Mouse (Mus musculus): Measurements from ENCODE around the gene Sirpa. TPM values are rescaled to one million over a fixed set of nuclear protein-coding genes. Genes with fewer than 3 reads are reported as not detected.

Sirpa gene
- total RNA-seq, 2 experiments from 2014 or later = 0.52 to 8.0 TPM

DNA sequence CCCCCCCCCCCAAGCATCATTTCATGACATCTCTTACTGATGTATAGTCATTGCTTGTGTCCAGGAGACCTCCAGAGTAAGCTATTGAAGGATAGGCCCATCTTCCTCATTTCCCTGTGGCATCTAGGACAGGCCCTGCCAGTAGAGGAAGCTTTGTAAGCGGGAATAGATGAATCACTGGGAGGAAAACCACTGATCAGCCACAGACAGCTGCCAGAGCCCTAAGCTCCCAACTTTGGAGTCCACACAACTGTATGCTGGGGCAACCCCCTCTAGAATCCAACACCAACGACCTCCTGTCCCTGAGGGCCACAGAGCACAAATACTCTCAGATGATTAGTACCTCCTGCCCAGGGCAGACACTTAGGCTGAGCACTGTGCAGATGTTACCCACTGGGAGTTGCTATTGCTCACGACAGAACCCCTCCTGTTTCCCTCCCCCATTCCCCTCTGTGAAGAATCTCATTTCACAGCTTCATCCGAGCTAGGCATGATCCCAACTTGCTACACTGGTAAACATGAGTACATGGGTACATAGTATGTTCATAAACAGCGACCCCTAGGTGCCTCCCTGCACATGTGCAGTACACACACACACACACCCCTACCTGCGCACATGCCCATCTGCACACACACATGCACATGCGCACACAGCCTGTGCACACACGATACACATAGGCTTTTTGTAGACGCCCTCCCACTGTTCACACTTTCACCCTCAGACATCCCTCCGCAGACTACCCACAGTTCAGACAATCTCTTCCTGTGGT is 9.4 kb downstream of the Sirpa start:
- ATAC-seq (replicated peaks; ENCODE audit: low FRiP score, low TSS enrichment, poor library complexity, severe bottlenecking) = no peak

GRCm38 (mm10) chr2:129602856-129603255 is 10.2 kb downstream of the Sirpa start:
- ATAC-seq (replicated peaks; ENCODE audit: low FRiP score, low TSS enrichment, poor library complexity, severe bottlenecking) = no peak

DNA sequence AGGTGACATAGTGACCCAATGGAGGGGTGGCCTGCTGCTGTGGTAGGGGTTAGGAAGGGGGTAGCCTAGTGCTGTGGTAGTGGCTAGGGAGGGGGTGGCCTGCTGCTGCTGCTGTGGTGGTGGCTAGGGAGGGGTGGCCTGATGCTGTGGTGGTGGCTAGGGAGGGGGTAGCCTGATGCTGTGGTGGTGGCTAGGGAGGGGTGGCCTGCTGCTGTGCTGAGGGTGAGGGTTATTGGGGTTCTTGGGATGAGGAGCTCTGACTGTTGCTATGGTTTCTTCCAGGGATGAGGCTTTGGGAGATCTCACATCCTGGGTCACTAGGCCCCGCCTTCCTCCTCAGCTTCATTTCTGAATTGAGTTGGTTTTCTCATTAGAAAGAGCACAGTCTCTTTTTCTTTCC is 10.9 kb downstream of the Sirpa start:
- peak; percentile 74; the same call in 1 of the 2 replicates for ATAC-seq (replicated peaks; ENCODE audit: low FRiP score, low TSS enrichment, poor library complexity, severe bottlenecking)

- no peak for ATAC-seq (replicated peaks; ENCODE audit: low FRiP score, low TSS enrichment, poor library complexity, severe bottlenecking)
These were observed 11.4 kb downstream of the Sirpa start for GRCm38 (mm10) chr2:129604032-129604431.

DNA sequence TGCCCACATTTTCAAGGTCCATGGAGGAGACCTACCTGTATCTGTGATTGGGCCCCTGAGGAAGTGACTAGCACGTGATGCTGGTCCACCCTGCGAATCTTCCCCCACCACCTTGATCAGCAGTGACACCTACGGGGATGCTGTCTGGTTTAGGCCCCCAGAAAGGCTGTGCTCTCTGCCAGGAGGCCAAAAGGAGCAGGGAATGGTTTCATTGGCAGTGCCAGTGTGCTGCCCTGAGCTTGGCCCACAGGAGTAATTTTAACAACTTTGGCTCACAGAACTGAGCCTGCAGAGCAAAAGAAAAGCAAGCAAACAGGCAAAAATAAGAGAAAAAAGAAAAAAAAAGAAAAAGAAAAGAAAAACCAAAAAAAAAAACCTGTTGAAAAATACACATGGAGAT is 13.2 kb downstream of the Sirpa start:
- ATAC-seq (replicated peaks; ENCODE audit: low FRiP score, low TSS enrichment, poor library complexity, severe bottlenecking) = no peak

- ATAC-seq (replicated peaks; ENCODE audit: low FRiP score, low TSS enrichment, poor library complexity, severe bottlenecking) = no peak
These were observed 13.6 kb downstream of the Sirpa start for GRCm38 (mm10) chr2:129606269-129606668.

DNA sequence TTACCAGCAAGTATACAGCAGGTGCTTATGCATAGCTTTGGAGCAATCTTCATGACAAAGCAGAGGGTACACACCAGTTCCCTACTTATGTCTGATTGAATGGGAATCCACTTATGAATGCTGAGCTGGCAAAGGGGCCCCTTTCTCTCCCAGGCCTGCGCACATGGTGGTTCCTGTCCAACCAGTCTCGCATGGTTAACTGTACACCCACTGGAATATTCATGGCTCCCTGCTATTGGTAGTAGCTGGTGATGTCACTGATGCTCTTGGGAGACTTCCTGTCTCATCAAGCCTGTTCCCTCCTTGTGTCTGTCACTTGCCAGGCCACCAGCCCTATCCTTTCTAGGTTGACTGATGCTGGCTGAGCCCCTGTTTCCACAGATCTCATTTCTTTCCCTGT is 14.3 kb downstream of the Sirpa start:
- ATAC-seq (replicated peaks; ENCODE audit: low FRiP score, low TSS enrichment, poor library complexity, severe bottlenecking) = no peak

DNA sequence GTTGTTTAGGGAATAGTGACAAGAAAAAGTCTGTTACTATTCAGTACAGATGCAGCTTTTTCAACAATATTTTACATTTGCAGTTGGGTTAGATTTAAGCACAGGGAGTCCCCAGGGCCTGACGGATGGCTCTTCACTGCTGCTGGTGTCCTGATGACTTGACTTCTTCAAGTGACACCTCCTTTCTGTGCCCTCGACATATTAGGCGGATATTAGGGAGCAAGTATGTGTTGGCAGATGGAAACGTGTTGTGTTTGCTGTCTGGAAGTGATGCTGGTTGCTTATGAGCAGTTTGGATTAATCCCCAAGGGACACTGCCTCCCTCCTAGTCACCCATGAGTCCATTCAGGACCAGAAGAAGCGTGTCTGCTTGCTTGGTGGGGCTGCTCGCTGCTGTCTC is 21.3 kb downstream of the Sirpa start:
- ATAC-seq (replicated peaks; ENCODE audit: low FRiP score, low TSS enrichment, poor library complexity, severe bottlenecking) = no peak

DNA sequence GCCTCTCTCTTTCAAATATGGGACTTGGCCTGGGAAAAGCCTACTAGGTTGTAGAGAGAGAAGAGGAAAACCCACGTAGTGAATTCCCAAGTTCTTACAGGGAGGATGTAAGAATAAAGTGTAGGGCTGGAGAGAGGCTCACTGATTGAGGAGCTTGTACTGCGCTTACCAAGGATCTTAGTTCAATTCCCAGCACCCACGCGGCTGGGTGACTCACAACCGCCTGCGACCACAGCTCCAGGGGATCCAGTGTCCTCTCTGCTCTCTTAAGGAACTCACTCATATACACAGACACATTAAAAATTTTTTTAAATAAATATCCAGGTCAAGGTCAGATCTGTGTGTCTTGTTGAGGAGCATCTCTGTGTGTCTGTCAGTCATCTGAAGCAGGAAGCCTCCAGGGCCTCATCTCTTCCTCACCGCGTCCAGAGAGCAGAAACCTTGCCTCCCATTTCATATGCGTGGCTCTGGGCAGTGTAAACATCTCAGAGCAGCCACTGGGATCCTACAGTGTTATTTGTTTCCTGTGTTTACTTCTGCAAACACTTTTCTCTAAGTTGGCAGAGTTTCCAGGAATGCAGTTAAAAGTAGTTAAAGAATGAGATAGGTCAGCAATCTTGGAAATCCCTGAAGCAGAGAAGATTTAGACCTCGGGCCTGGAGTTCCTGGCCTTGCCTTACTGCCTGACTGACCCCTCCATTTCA is 22.0 kb downstream of the Sirpa start:
- ATAC-seq (replicated peaks; ENCODE audit: low FRiP score, low TSS enrichment, poor library complexity, severe bottlenecking) = no peak

GRCm38 (mm10) chr2:129620148-129620547 is 27.5 kb downstream of the Sirpa start:
- no peak for ATAC-seq (replicated peaks; ENCODE audit: low FRiP score, low TSS enrichment, poor library complexity, severe bottlenecking)

GRCm38 (mm10) chr2:129620881-129621280 is 28.2 kb downstream of the Sirpa start:
- no peak for ATAC-seq (replicated peaks; ENCODE audit: low FRiP score, low TSS enrichment, poor library complexity, severe bottlenecking)

- ATAC-seq (replicated peaks; ENCODE audit: low FRiP score, low TSS enrichment, poor library complexity, severe bottlenecking) = no peak
These were observed 29.2 kb downstream of the Sirpa start for GRCm38 (mm10) chr2:129621654-129622490.

DNA sequence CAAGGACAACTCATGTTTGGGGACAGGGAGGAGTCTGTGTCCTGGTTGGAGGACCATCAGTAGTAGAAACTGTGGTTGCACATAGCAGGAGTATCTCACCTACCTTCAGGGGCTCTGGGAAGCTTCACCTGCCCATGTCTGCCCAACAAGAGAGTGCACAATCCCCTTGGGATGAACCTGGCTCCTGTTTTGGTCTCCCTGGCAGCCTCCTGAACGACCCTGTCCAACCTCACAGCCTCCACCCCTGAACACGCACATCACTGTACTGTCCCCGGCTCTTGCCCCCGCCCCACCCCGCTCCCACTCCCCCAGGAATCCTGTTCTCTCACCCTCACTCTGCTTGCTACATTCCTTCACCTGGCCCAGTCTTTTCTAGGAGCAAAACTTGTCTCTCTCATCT is 30.3 kb downstream of the Sirpa start:
- no peak for ATAC-seq (replicated peaks; ENCODE audit: low FRiP score, low TSS enrichment, poor library complexity, severe bottlenecking)

DNA sequence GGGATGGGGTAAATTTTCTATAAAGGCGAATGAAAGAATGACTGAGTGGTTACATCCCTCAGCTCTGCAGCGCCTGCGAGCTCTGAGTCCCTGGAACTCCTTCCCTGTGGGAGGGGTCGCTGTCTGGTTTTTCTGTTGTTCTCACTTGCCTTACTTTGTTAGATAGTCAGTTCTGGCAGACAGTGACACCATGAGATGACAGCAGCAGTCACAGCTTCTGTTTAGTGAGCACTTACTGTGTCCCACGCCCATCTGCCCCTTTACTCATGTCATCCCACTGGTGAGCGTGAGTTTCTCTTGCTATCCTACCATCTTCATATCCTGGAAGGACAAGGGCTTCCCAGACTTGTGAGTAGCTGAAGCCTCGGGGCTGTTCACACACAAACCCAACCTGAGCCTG is 31.1 kb downstream of the Sirpa start:
- no peak for ATAC-seq (replicated peaks; ENCODE audit: low FRiP score, low TSS enrichment, poor library complexity, severe bottlenecking)

- no peak for ATAC-seq (replicated peaks; ENCODE audit: low FRiP score, low TSS enrichment, poor library complexity, severe bottlenecking)
These were observed 31.7 kb downstream of the Sirpa start for GRCm38 (mm10) chr2:129624246-129624918.

- ATAC-seq (replicated peaks; ENCODE audit: low FRiP score, low TSS enrichment, poor library complexity, severe bottlenecking) = no peak
These were observed 32.3 kb downstream of the Sirpa start for GRCm38 (mm10) chr2:129624956-129625355.

GRCm38 (mm10) chr2:129625845-129626244 is 33.2 kb downstream of the Sirpa start:
- ATAC-seq (replicated peaks; ENCODE audit: low FRiP score, low TSS enrichment, poor library complexity, severe bottlenecking) = no peak

GRCm38 (mm10) chr2:129626621-129627061 is 34.0 kb downstream of the Sirpa start:
- ATAC-seq (replicated peaks; ENCODE audit: low FRiP score, low TSS enrichment, poor library complexity, severe bottlenecking) = no peak

GRCm38 (mm10) chr2:129627133-129627532 is 34.5 kb downstream of the Sirpa start:
- ATAC-seq (replicated peaks; ENCODE audit: low FRiP score, low TSS enrichment, poor library complexity, severe bottlenecking) = no peak

DNA sequence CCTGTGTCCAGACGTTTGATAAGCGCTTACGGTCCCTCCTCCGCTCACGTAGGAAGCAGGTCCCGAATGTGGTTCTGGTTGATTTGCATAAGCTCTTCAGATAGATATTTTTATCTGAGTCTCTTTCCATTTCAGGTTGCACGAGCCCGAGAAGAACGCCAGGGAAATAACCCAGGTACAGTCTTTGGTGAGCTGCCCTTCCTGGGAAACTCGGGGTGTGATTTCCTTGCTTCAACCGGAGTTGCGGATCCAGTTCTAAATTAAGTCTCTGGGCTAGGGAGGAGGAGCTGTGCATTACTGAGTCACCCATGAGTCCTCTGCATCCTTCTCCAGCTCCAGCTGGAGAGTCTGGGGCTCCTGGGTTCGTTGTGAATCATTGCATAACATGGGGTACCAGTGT is 35.2 kb downstream of the Sirpa start:
- no peak for ATAC-seq (replicated peaks; ENCODE audit: low FRiP score, low TSS enrichment, poor library complexity, severe bottlenecking)
